Mouse (Mus musculus) kidney, adult 2 months (tissue): ENCODE measurements around the gene Ephx3.

Experiments
- CTCF ChIP-seq: fragments of 200-500 bp; conservative IDR thresholded peaks from 2 replicates; pipeline ENCODE4 v1.5.1; 2011; ENCODE audit warnings: low read depth, mild to moderate bottlenecking, control low read depth, low read length, moderate library complexity, mixed read lengths; ENCODE audit not compliant: insufficient read depth, insufficient read length
- POLR2A ChIP-seq: fragments of 200-500 bp; IDR thresholded peaks from one replicate; pipeline ENCODE4 v1.6.1; 2011; ENCODE audit warnings: low read depth, low read length, control low read depth

- TF ChIP-seq POLR2A (no peak), CTCF (no peak)
Observed at GRCm38 (mm10) chr17:32188863-32189636, at the start of gene Ephx3.
